Comparison of ENCODE assay signal across 24 mouse cellular contexts in genomic region chr9:36942561-36942960, GRCm38 (mm10).
DNase-seq lines count a peak whose midpoint lies in the region; ATAC-seq and TF ChIP-seq lines count a peak whose summit lies in the region.
"Had no signal": no experiment of that assay in that cellular context is flagged by ENCODE, and none has a peak within 500 bp of the region (broad histone marks: within the 10 kb centered on the region; RNA-seq: fewer than 3 reads in every experiment).

No protein-coding gene starts in this region.

- no peak overlapping the region for H3K9ac ChIP-seq in forebrain, postnatal 0 days
- no peak overlapping the region for H3K9ac ChIP-seq in forebrain, embryonic 15.5 days (replicated peaks)
- H3K9ac ChIP-seq: forebrain, embryonic 13.5 days; heart, embryonic 15.5 days; hindbrain, embryonic 13.5 days; liver, embryonic 14.5 days had no signal

- 90% methylated on average over 2 of the region's 2 CpGs for WGBS in forebrain, postnatal 0 days
- WGBS in forebrain, embryonic 15.5 days, result 82% methylated on average over 2 of the region's 2 CpGs

- H3K4me2 ChIP-seq in forebrain, postnatal 0 days (ENCODE audit: low read depth), result no peak overlapping the region
- H3K4me2 ChIP-seq in forebrain, embryonic 15.5 days (replicated peaks), result no peak overlapping the region
- H3K4me2 ChIP-seq: forebrain, embryonic 13.5 days; heart, embryonic 15.5 days; hindbrain, embryonic 13.5 days had no signal

- no peaks in the 10 kb centered on the region for H3K27me3 ChIP-seq in forebrain, postnatal 0 days (ENCODE audit: insufficient read depth, low read length)
- no peaks in the 10 kb centered on the region for H3K27me3 ChIP-seq in forebrain, embryonic 15.5 days
- H3K27me3 ChIP-seq: forebrain, embryonic 13.5 days; heart, embryonic 15.5 days; hindbrain, embryonic 13.5 days had no signal

- TF ChIP-seq CTCF in forebrain, postnatal 0 days (IDR thresholded peaks at IDR 0.05; ENCODE audit: low read depth), result no peak
- TF ChIP-seq CTCF in layer of hippocampus, adult 2 months (conservative IDR thresholded peaks at IDR 0.05), result no peak

- H3K9me3 ChIP-seq in forebrain, postnatal 0 days (ENCODE audit: low read length), result no peaks in the 10 kb centered on the region
- H3K9me3 ChIP-seq in forebrain, embryonic 15.5 days, result no peaks in the 10 kb centered on the region
- H3K9me3 ChIP-seq: forebrain, embryonic 13.5 days; G1E; heart, embryonic 15.5 days; hindbrain, embryonic 13.5 days had no signal

- no peak overlapping the region for H3K4me3 ChIP-seq in forebrain, postnatal 0 days (ENCODE audit: low read depth, low read length)
- no peak overlapping the region for H3K4me3 ChIP-seq in forebrain, embryonic 15.5 days
- H3K4me3 ChIP-seq in layer of hippocampus, adult 2 months, result no peak overlapping the region
- H3K4me3 ChIP-seq: forebrain, embryonic 13.5 days; heart, embryonic 15.5 days; hindbrain, embryonic 13.5 days had no signal

- 0 out of 2 replicates have a peak, but pooled peaks have one; percentile 3 for ATAC-seq in forebrain, postnatal 0 days
- ATAC-seq in forebrain, embryonic 15.5 days (replicated peaks), result no peak
- ATAC-seq: forebrain, embryonic 13.5 days; intestine, embryonic 16.5 days had no signal

- H3K36me3 ChIP-seq in forebrain, postnatal 0 days (ENCODE audit: insufficient read depth), result no peaks in the 10 kb centered on the region
- no peaks in the 10 kb centered on the region for H3K36me3 ChIP-seq in forebrain, embryonic 15.5 days
- H3K36me3 ChIP-seq: G1E; heart, embryonic 15.5 days; hindbrain, embryonic 13.5 days had no signal

- H3K4me1 ChIP-seq in forebrain, postnatal 0 days (ENCODE audit: insufficient read depth), result 0 out of 2 replicates have a peak, but pooled peaks cover 3% of the 10 kb centered on the region
- H3K4me1 ChIP-seq in forebrain, embryonic 15.5 days, result peaks cover 18% of the 10 kb centered on the region

- no peak overlapping the region for H3K27ac ChIP-seq in forebrain, postnatal 0 days (ENCODE audit: low read depth, low read length)
- H3K27ac ChIP-seq in forebrain, embryonic 15.5 days (replicated peaks), result no peak overlapping the region
- H3K27ac ChIP-seq in layer of hippocampus, adult 2 months, result peak overlapping the region; percentile 89
- H3K27ac ChIP-seq: forebrain, embryonic 13.5 days; heart, embryonic 15.5 days; hindbrain, embryonic 13.5 days; liver, embryonic 14.5 days; macrophage; stomach, postnatal 0 days had no signal

- DNase-seq in cerebellum, adult 11-12 months, result peak; percentile 37
- DNase-seq in cerebellum, adult 18-20 months, result no peak
- no peak for DNase-seq in forebrain, postnatal 0 days
- no peak for DNase-seq in layer of hippocampus, adult 2 months (ENCODE audit: low spot score in 2 of 2)
- no peak for DNase-seq in layer of hippocampus, adult 18-20 months (ENCODE audit: low spot score in 2 of 2)
- peak; percentile 79 for DNase-seq in testis, postnatal 14 days (ENCODE audit: low spot score)
- DNase-seq: adrenal gland, adult 8-10 months; kidney, adult 9 months; kidney, postnatal 25 days; liver; lung, adult 2 months; lung, postnatal 10 days; midbrain, embryonic 14.5 days; spleen, adult 18-20 months; thymus, postnatal 4 days had no signal

Comparison
In these comparisons a context has a peak if more than half of its experiments do, and no peak if none do; other contexts are left out.
1. DNase-seq: peak in cerebellum, adult 11-12 months (single experiment) and testis, postnatal 14 days (single experiment); none in cerebellum, adult 18-20 months (0 of 2), forebrain, postnatal 0 days (single experiment), layer of hippocampus, adult 2 months (0 of 2) and layer of hippocampus, adult 18-20 months (0 of 2).